Comparison of ENCODE assay signal across 25 mouse cellular contexts in the genomic region with DNA sequence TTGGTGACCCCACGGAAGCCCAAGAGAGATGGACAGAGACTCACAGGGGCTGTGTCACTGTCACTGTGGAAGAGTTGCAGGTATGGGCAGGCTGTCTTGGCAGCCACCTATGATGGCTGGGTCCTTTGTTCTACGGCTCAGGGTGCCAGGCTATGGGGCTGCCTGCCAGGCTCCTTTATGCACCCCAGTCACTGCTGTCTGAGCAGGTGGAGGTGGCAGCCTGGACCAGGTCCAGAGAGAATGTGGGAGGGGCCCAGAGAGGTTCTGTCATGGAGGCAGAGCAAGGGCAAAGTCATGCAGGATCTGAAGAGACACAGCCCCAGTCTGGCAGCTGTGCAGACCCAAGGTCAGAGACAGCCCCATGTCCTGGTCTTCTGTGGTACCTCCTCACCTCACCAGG. TPM values are rescaled to one million over a fixed set of nuclear protein-coding genes. Genes with fewer than 3 reads are reported as not detected.
DNase-seq lines count a peak whose midpoint lies in the region; ATAC-seq and TF ChIP-seq lines count a peak whose summit lies in the region.
"Had no signal": no experiment of that assay in that cellular context is flagged by ENCODE, and none has a peak within 500 bp of the region (broad histone marks: within the 10 kb centered on the region; RNA-seq: fewer than 3 reads in every experiment).

No protein-coding gene starts in this region.

- no peaks in the 10 kb centered on the region for H3K36me3 ChIP-seq in forebrain, embryonic 14.5 days (ENCODE audit: control insufficient read depth, insufficient read depth, low read length)
- H3K36me3 ChIP-seq in forebrain, postnatal 0 days (ENCODE audit: insufficient read depth): peaks cover 7% of the 10 kb centered on the region; the same call in 1 of the 2 replicates
- H3K36me3 ChIP-seq: heart, embryonic 10.5 days; hindbrain, embryonic 15.5 days; kidney, embryonic 15.5 days; limb, embryonic 15.5 days; midbrain, embryonic 13.5 days; neural tube, embryonic 13.5 days had no signal

- peaks cover 17% of the 10 kb centered on the region; the same call in 1 of the 2 replicates for H3K4me1 ChIP-seq in forebrain, embryonic 14.5 days (ENCODE audit: control insufficient read depth, insufficient read depth, low read length)
- H3K4me1 ChIP-seq in forebrain, postnatal 0 days (ENCODE audit: insufficient read depth): peaks cover 10% of the 10 kb centered on the region

- H3K27ac ChIP-seq in forebrain, embryonic 14.5 days (ENCODE audit: low read depth, low read length): peak overlapping the region; percentile 1; the same call in 1 of the 2 replicates
- H3K27ac ChIP-seq in forebrain, postnatal 0 days (ENCODE audit: low read depth, low read length): no peak overlapping the region
- H3K27ac ChIP-seq: heart, embryonic 10.5 days; hindbrain, embryonic 15.5 days; kidney, embryonic 15.5 days; left cerebral cortex, adult 2 months; limb, embryonic 15.5 days; liver, embryonic 14.5 days; midbrain, embryonic 13.5 days; neural tube, embryonic 13.5 days; stomach, postnatal 0 days had no signal

- no peaks in the 10 kb centered on the region for H3K9me3 ChIP-seq in forebrain, embryonic 14.5 days (replicated peaks; ENCODE audit: control insufficient read depth, low read length)
- H3K9me3 ChIP-seq in forebrain, postnatal 0 days (ENCODE audit: low read length): no peaks in the 10 kb centered on the region
- H3K9me3 ChIP-seq: heart, embryonic 10.5 days; hindbrain, embryonic 15.5 days; kidney, embryonic 15.5 days; limb, embryonic 15.5 days; midbrain, embryonic 13.5 days; neural tube, embryonic 13.5 days had no signal

- DNase-seq in forebrain, embryonic 14.5 days (ENCODE audit: low spot score): no peak
- DNase-seq in forebrain, postnatal 0 days: no peak
- DNase-seq in brain, adult 2 months (ENCODE audit: low read depth, low spot score): peak; percentile 80
- peak; percentile 84 for DNase-seq in cerebellum, adult 8-10 months
- DNase-seq in cerebellum, postnatal 36 days: peak; percentile 78 to 87
- no peak for DNase-seq in heart, adult 9 months (ENCODE audit: low spot score in 2 of 2)
- no peak for DNase-seq in right cerebral cortex, postnatal 14 days
- DNase-seq in spleen, postnatal 14 days (ENCODE audit: low spot score in 2 of 2): no peak
- DNase-seq: adrenal gland, postnatal 14 days; gastrocnemius, postnatal 36 days; heart, postnatal 4 days; left cerebral cortex, postnatal 4 days; lung, embryonic 14.5 days; right cerebral cortex, adult 18-20 months had no signal

- 79% methylated on average over 2 of the region's 2 CpGs for WGBS in forebrain, embryonic 14.5 days
- 53% methylated on average over 2 of the region's 2 CpGs for WGBS in forebrain, postnatal 0 days

- no peaks in the 10 kb centered on the region for H3K27me3 ChIP-seq in forebrain, embryonic 14.5 days (replicated peaks; ENCODE audit: control insufficient read depth, insufficient read depth, low read length)
- H3K27me3 ChIP-seq in forebrain, postnatal 0 days (ENCODE audit: insufficient read depth, low read length): no peaks in the 10 kb centered on the region
- H3K27me3 ChIP-seq: hindbrain, embryonic 15.5 days; midbrain, embryonic 13.5 days had no signal

- no peak overlapping the region for H3K4me2 ChIP-seq in forebrain, embryonic 14.5 days (ENCODE audit: low read length)
- no peak overlapping the region for H3K4me2 ChIP-seq in forebrain, postnatal 0 days (ENCODE audit: low read depth)
- H3K4me2 ChIP-seq: hindbrain, embryonic 15.5 days; kidney, embryonic 15.5 days; limb, embryonic 15.5 days; lung, embryonic 14.5 days; midbrain, embryonic 13.5 days; neural tube, embryonic 13.5 days had no signal

- TF ChIP-seq CTCF in forebrain, postnatal 0 days (IDR thresholded peaks at IDR 0.05; ENCODE audit: low read depth): no peak

- ATAC-seq in forebrain, embryonic 14.5 days: no peak
- ATAC-seq in forebrain, postnatal 0 days: no peak
- ATAC-seq: midbrain, embryonic 13.5 days had no signal

- no peak overlapping the region for H3K4me3 ChIP-seq in forebrain, embryonic 14.5 days (ENCODE audit: low read depth, low read length)
- no peak overlapping the region for H3K4me3 ChIP-seq in forebrain, postnatal 0 days (ENCODE audit: low read depth, low read length)
- H3K4me3 ChIP-seq: heart, embryonic 10.5 days; hindbrain, embryonic 15.5 days; kidney, embryonic 15.5 days; left cerebral cortex, adult 2 months; limb, embryonic 15.5 days; midbrain, embryonic 13.5 days; neural tube, embryonic 13.5 days had no signal

- no peak overlapping the region for H3K9ac ChIP-seq in forebrain, embryonic 14.5 days (ENCODE audit: low read length)
- no peak overlapping the region for H3K9ac ChIP-seq in forebrain, postnatal 0 days
- H3K9ac ChIP-seq: hindbrain, embryonic 15.5 days; kidney, embryonic 15.5 days; limb, embryonic 15.5 days; liver, embryonic 14.5 days; lung, embryonic 14.5 days; midbrain, embryonic 13.5 days; neural tube, embryonic 13.5 days had no signal

RNA-seq across cellular contexts. Expression of gene Dtx1, which starts 8.8 kb away (rescaled TPM):
- polyA plus RNA-seq in forebrain, embryonic 14.5 days (2014; fragmentation: Nextera tagmentation; extraction: Ambion mirVana): 27.5 and 35.5 TPM in 2 replicates
- total RNA-seq in forebrain, postnatal 0 days (2014; rRNA removed): 154 and 193 TPM in 2 replicates
- 59.4 and 65.2 TPM in 2 replicates for polyA plus RNA-seq in forebrain, postnatal 0 days (2015; fragmentation: Nextera tagmentation; extraction: Ambion mirVana)

RNA-seq across cellular contexts. Expression of gene Oas2, which starts 46.7 kb away (rescaled TPM):
- polyA plus RNA-seq in forebrain, embryonic 14.5 days (2014; fragmentation: Nextera tagmentation; extraction: Ambion mirVana): 0.11 and 0.42 TPM in 2 replicates
- 0.38 and 0.71 TPM in 2 replicates for total RNA-seq in forebrain, postnatal 0 days (2014; rRNA removed)
- polyA plus RNA-seq in forebrain, postnatal 0 days (2015; fragmentation: Nextera tagmentation; extraction: Ambion mirVana): 0.19 and 0.30 TPM in 2 replicates
- total RNA-seq: left cerebral cortex, postnatal 4 days had no signal
- polyA plus RNA-seq: heart, embryonic 10.5 days had no signal

RNA-seq across cellular contexts. Expression of gene Rasal1, which starts 54.4 kb away (rescaled TPM):
- polyA plus RNA-seq in forebrain, embryonic 14.5 days (2014; fragmentation: Nextera tagmentation; extraction: Ambion mirVana): 1.5 and 3.2 TPM in 2 replicates
- 25.9 and 36.8 TPM in 2 replicates for total RNA-seq in forebrain, postnatal 0 days (2014; rRNA removed)
- 14.0 and 20.0 TPM in 2 replicates for polyA plus RNA-seq in forebrain, postnatal 0 days (2015; fragmentation: Nextera tagmentation; extraction: Ambion mirVana)
- total RNA-seq: gastrocnemius, adult 18-20 months; gastrocnemius, postnatal 36 days; megakaryocyte, adult 5-6 weeks had no signal
- polyA plus RNA-seq: lung, embryonic 14.5 days had no signal

Comparison
In these comparisons a context has a peak if more than half of its experiments do, and no peak if none do; other contexts are left out.
1. DNase-seq: peak in brain, adult 2 months (single experiment), cerebellum, adult 8-10 months (single experiment) and cerebellum, postnatal 36 days (2 of 2); none in forebrain, embryonic 14.5 days (single experiment), forebrain, postnatal 0 days (single experiment), heart, adult 9 months (0 of 2), right cerebral cortex, postnatal 14 days (single experiment) and spleen, postnatal 14 days (0 of 2).